Mouse (Mus musculus) limb, embryonic 12.5 days (tissue): ENCODE results near the gene Slc27a2. TPM values are rescaled to one million over a fixed set of nuclear protein-coding genes. Genes with fewer than 3 reads are reported as not detected.
"Not testable (repeated sequence)": the region's sequence is repeated elsewhere in the genome, so short reads cannot be mapped to it uniquely, and the experiment has no call there.

ENCODE experiments used
- ATAC-seq: fragments of 200-750 bp; cut with Nextera tagmentation; 2 replicates; pipeline ENCODE4 v1.8.0; 2017; ENCODE audit warnings: low read depth, moderate TSS enrichment; ENCODE audit not compliant: insufficient number of reproducible peaks, insufficient read depth, low FRiP score, low TSS enrichment
- H3K27ac ChIP-seq: fragments of 300-500 bp; sonication (generic); 2 replicates; pipeline ENCODE4 v1.5.1; 2016; ENCODE audit warnings: mild to moderate bottlenecking, moderate library complexity
- H3K27me3 ChIP-seq: fragments of 300-500 bp; sonication (generic); 2 replicates; pipeline ENCODE4 v1.6.1; 2016; ENCODE audit warnings: mild to moderate bottlenecking, moderate library complexity
- H3K36me3 ChIP-seq: fragments of 300-500 bp; sonication (generic); 2 replicates; pipeline ENCODE4 v1.6.1; 2016; ENCODE audit warnings: mild to moderate bottlenecking, moderate library complexity
- H3K4me1 ChIP-seq: fragments of 300-500 bp; sonication (generic); replicated peaks from 2 replicates; pipeline ENCODE4 v1.6.1; 2016
- H3K4me2 ChIP-seq: fragments of 300-500 bp; sonication (generic); 2 replicates; pipeline ENCODE4 v1.6.1; 2016; ENCODE audit warnings: mild to moderate bottlenecking, moderate library complexity
- H3K4me3 ChIP-seq: fragments of 300-500 bp; sonication (generic); replicated peaks from 2 replicates; pipeline ENCODE4 v1.5.1; 2016; ENCODE audit warnings: mild to moderate bottlenecking
- H3K9ac ChIP-seq: fragments of 300-500 bp; sonication (generic); replicated peaks from 2 replicates; pipeline ENCODE4 v1.6.1; 2016; ENCODE audit warnings: mild to moderate bottlenecking, moderate library complexity
- H3K9me3 ChIP-seq: fragments of 300-500 bp; sonication (generic); 2 replicates; pipeline ENCODE4 v1.6.1; 2016; ENCODE audit warnings: mild to moderate bottlenecking, moderate library complexity
- WGBS: fragments of 180-500 bp; shearing (Covaris S2); methylation state at CpG from one replicate; pipeline ENCODE4 v1.1.7; 2016; 5-methylcytosine and 5-hydroxymethylcytosine counted together
- polyA plus RNA-seq: library from polyadenylated mRNA; unstranded; fragments of >200 nt; fragmentation: Nextera tagmentation; extraction: Ambion mirVana; gene quantifications from 2 replicates; pipeline ENCODE4 v1.2.1, GENCODE M21; 2016

Slc27a2 gene
- 0.53 and 0.67 TPM in 2 replicates for polyA plus RNA-seq

GRCm38 (mm10) chr2:126552357-126553290 is at the start of gene Slc27a2:
Gene Slc27a2 (plus strand): TSS chr2:126552407.
- no peak within 1 kb of the TSS for H3K27ac ChIP-seq
- 2% methylated on average over 61 of the region's 61 CpGs for WGBS
- peak within 1 kb of the TSS; percentile 61; the same call in 1 of the 2 replicates for H3K9ac ChIP-seq
- H3K4me1 ChIP-seq, result peaks cover 13% of the 10 kb centered on the region
- H3K9me3 ChIP-seq, result no peaks in the 10 kb centered on the region
- peak within 1 kb of the TSS; percentile 59 for H3K4me3 ChIP-seq
- peak; percentile 68; the same call in 1 of the 2 replicates for ATAC-seq
- H3K27me3 ChIP-seq, result peaks cover 70% of the 10 kb centered on the region
- H3K36me3 ChIP-seq, result no peaks in the 10 kb centered on the region
- peak within 1 kb of the TSS; percentile 98 for H3K4me2 ChIP-seq

- no peak overlapping the region for H3K27ac ChIP-seq
- H3K9ac ChIP-seq, result no peak overlapping the region
- 0 out of 2 replicates have a peak, but pooled peaks cover 3% of the 10 kb centered on the region for H3K27me3 ChIP-seq
- H3K4me1 ChIP-seq, result no peaks in the 10 kb centered on the region
- no peak overlapping the region for H3K4me2 ChIP-seq
- 81% methylated on average over 1 of the region's 1 CpGs for WGBS
- no peaks in the 10 kb centered on the region for H3K36me3 ChIP-seq
- ATAC-seq, result no peak
- H3K4me3 ChIP-seq, result no peak overlapping the region
- no peaks in the 10 kb centered on the region for H3K9me3 ChIP-seq
These were observed 47.1 kb upstream of the Slc27a2 start for GRCm38 (mm10) chr2:126505156-126505555.

- H3K27me3 ChIP-seq, result no peaks in the 10 kb centered on the region
- H3K9ac ChIP-seq, result no peak overlapping the region
- no peak overlapping the region for H3K4me3 ChIP-seq
- 93% methylated on average over 5 of the region's 5 CpGs for WGBS
- H3K4me1 ChIP-seq, result no peaks in the 10 kb centered on the region
- ATAC-seq, result no peak
- H3K36me3 ChIP-seq, result no peaks in the 10 kb centered on the region
- no peak overlapping the region for H3K4me2 ChIP-seq
- H3K9me3 ChIP-seq, result no peaks in the 10 kb centered on the region
- H3K27ac ChIP-seq, result no peak overlapping the region
These were observed 44.7 kb upstream of the Slc27a2 start for GRCm38 (mm10) chr2:126507477-126507876.

- Histone ChIP-seq H3K9ac (no peak overlapping the region), H3K27ac (no peak overlapping the region), H3K4me2 (no peak overlapping the region), H3K4me1 (no peaks in the 10 kb centered on the region), H3K4me3 (no peak overlapping the region), H3K27me3 (no peaks in the 10 kb centered on the region), H3K36me3 (no peaks in the 10 kb centered on the region), H3K9me3 (no peaks in the 10 kb centered on the region)
- no peak for ATAC-seq
- WGBS, result 59% methylated on average over 1 of the region's 1 CpGs
These were observed 44.0 kb upstream of the Slc27a2 start for GRCm38 (mm10) chr2:126508228-126508627.

- no peak overlapping the region for H3K4me2 ChIP-seq
- WGBS, result 79% methylated on average over 6 of the region's 6 CpGs
- H3K36me3 ChIP-seq, result no peaks in the 10 kb centered on the region
- H3K27me3 ChIP-seq, result peaks cover 3% of the 10 kb centered on the region; the same call in 1 of the 2 replicates
- ATAC-seq, result no peak
- H3K4me3 ChIP-seq, result no peak overlapping the region
- no peak overlapping the region for H3K9ac ChIP-seq
- 0 out of 2 replicates have a peak, but pooled peaks cover 4% of the 10 kb centered on the region for H3K4me1 ChIP-seq
- H3K9me3 ChIP-seq, result no peaks in the 10 kb centered on the region
- no peak overlapping the region for H3K27ac ChIP-seq
These were observed 37.0 kb upstream of the Slc27a2 start for GRCm38 (mm10) chr2:126515069-126515826.

GRCm38 (mm10) chr2:126519872-126520581 is 32.2 kb upstream of the Slc27a2 start:
- WGBS, result 87% methylated on average over 11 of the region's 11 CpGs
- ATAC-seq, result no peak

GRCm38 (mm10) chr2:126520828-126521227 is 31.4 kb upstream of the Slc27a2 start:
- Histone ChIP-seq H3K4me2 (no peak overlapping the region), H3K27me3 (no peaks in the 10 kb centered on the region; the same call in 1 of the 2 replicates), H3K4me3 (no peak overlapping the region), H3K9me3 (no peaks in the 10 kb centered on the region), H3K36me3 (no peaks in the 10 kb centered on the region), H3K9ac (no peak overlapping the region), H3K4me1 (0 out of 2 replicates have a peak, but pooled peaks cover 4% of the 10 kb centered on the region), H3K27ac (no peak overlapping the region)
- WGBS, result 15% methylated on average over 7 of the region's 7 CpGs
- ATAC-seq, result no peak

More at GRCm38 (mm10) chr2:126519872-126520581, 32.2 kb upstream of the Slc27a2 start:
- no peaks in the 10 kb centered on the region; the same call in 1 of the 2 replicates for H3K27me3 ChIP-seq
- H3K9ac ChIP-seq, result no peak overlapping the region
- 0 out of 2 replicates have a peak, but pooled peaks cover 4% of the 10 kb centered on the region for H3K4me1 ChIP-seq
- no peak overlapping the region for H3K27ac ChIP-seq
- no peak overlapping the region for H3K4me2 ChIP-seq
- no peaks in the 10 kb centered on the region for H3K36me3 ChIP-seq
- no peaks in the 10 kb centered on the region for H3K9me3 ChIP-seq
- no peak overlapping the region for H3K4me3 ChIP-seq

- no peaks in the 10 kb centered on the region; the same call in 1 of the 2 replicates for H3K27me3 ChIP-seq
- H3K9ac ChIP-seq, result no peak overlapping the region
- no peak overlapping the region for H3K4me3 ChIP-seq
- no peak for ATAC-seq
- no peaks in the 10 kb centered on the region for H3K9me3 ChIP-seq
- H3K36me3 ChIP-seq, result no peaks in the 10 kb centered on the region
- H3K4me2 ChIP-seq, result no peak overlapping the region
- H3K4me1 ChIP-seq, result 0 out of 2 replicates have a peak, but pooled peaks cover 4% of the 10 kb centered on the region
- 80% methylated on average over 10 of the region's 10 CpGs for WGBS
- H3K27ac ChIP-seq, result no peak overlapping the region
These were observed 30.7 kb upstream of the Slc27a2 start for GRCm38 (mm10) chr2:126521471-126521870.

- Histone ChIP-seq H3K9me3 (no peaks in the 10 kb centered on the region), H3K27me3 (no peaks in the 10 kb centered on the region; the same call in 1 of the 2 replicates), H3K4me1 (0 out of 2 replicates have a peak, but pooled peaks cover 4% of the 10 kb centered on the region), H3K36me3 (no peaks in the 10 kb centered on the region), H3K4me2 (no peak overlapping the region), H3K27ac (no peak overlapping the region), H3K4me3 (no peak overlapping the region), H3K9ac (no peak overlapping the region)
- ATAC-seq, result no peak
- 67% methylated on average over 8 of the region's 8 CpGs for WGBS
These were observed 30.2 kb upstream of the Slc27a2 start for GRCm38 (mm10) chr2:126522056-126522455.

GRCm38 (mm10) chr2:126523101-126523745 is 29.0 kb upstream of the Slc27a2 start:
- WGBS, result 63% methylated on average over 5 of the region's 5 CpGs
- not testable (repeated sequence) for H3K4me2 ChIP-seq, H3K27ac ChIP-seq, H3K36me3 ChIP-seq, H3K9me3 ChIP-seq, H3K9ac ChIP-seq, H3K27me3 ChIP-seq, H3K4me1 ChIP-seq, ATAC-seq, H3K4me3 ChIP-seq
